In genomic region chr6:128602026-128602425, GRCm38 (mm10) we compare ENCODE assay signal across 20 mouse cellular contexts. TPM values are rescaled to one million over a fixed set of nuclear protein-coding genes. Genes with fewer than 3 reads are reported as not detected.
A peak's percentile ranks its signal among the peaks of the same experiment; 100 is the strongest.
DNase-seq lines count a peak whose midpoint lies in the region; ATAC-seq lines count a peak whose summit lies in the region.
"Had no signal": no experiment of that assay in that cellular context is flagged by ENCODE, and none has a peak within 500 bp of the region (broad histone marks: within the 10 kb centered on the region; RNA-seq: fewer than 3 reads in every experiment).

No protein-coding gene starts in this region.

- WGBS in forebrain, embryonic 15.5 days, result 22% methylated on average over 3 of the region's 3 CpGs
- 49% methylated on average over 3 of the region's 3 CpGs for WGBS in midbrain, embryonic 13.5 days

- no peaks in the 10 kb centered on the region for H3K9me3 ChIP-seq in forebrain, embryonic 15.5 days
- no peaks in the 10 kb centered on the region for H3K9me3 ChIP-seq in midbrain, embryonic 13.5 days
- H3K9me3 ChIP-seq: liver, embryonic 12.5 days; stomach, embryonic 15.5 days had no signal

- no peak overlapping the region for H3K27ac ChIP-seq in forebrain, embryonic 15.5 days (replicated peaks)
- no peak overlapping the region for H3K27ac ChIP-seq in midbrain, embryonic 13.5 days
- H3K27ac ChIP-seq: liver, embryonic 12.5 days; stomach, embryonic 15.5 days had no signal

- no peak overlapping the region for H3K9ac ChIP-seq in forebrain, embryonic 15.5 days (replicated peaks)
- H3K9ac ChIP-seq in midbrain, embryonic 13.5 days (replicated peaks), result no peak overlapping the region
- H3K9ac ChIP-seq: liver, embryonic 12.5 days; stomach, embryonic 15.5 days had no signal

- H3K4me2 ChIP-seq in forebrain, embryonic 15.5 days (replicated peaks), result peak overlapping the region; percentile 9
- H3K4me2 ChIP-seq in midbrain, embryonic 13.5 days (replicated peaks), result peak overlapping the region; percentile 27
- H3K4me2 ChIP-seq: liver, embryonic 12.5 days; stomach, embryonic 15.5 days had no signal

- H3K4me1 ChIP-seq in forebrain, embryonic 15.5 days, result peaks cover 4% of the 10 kb centered on the region
- H3K4me1 ChIP-seq in midbrain, embryonic 13.5 days (replicated peaks), result 0 out of 2 replicates have a peak, but pooled peaks cover 7% of the 10 kb centered on the region
- H3K4me1 ChIP-seq: stomach, embryonic 15.5 days had no signal

- peak overlapping the region; percentile 1; the same call in 1 of the 2 replicates for H3K4me3 ChIP-seq in forebrain, embryonic 15.5 days
- H3K4me3 ChIP-seq in midbrain, embryonic 13.5 days (replicated peaks), result 0 out of 2 replicates have a peak overlapping the region, but pooled peaks have one; percentile 5
- H3K4me3 ChIP-seq: liver, embryonic 12.5 days; stomach, embryonic 15.5 days had no signal

- no peak; the same call in 1 of the 2 replicates for ATAC-seq in forebrain, embryonic 15.5 days (replicated peaks)
- no peak; the same call in 1 of the 2 replicates for ATAC-seq in midbrain, embryonic 13.5 days
- ATAC-seq: intestine, embryonic 16.5 days; liver, embryonic 12.5 days had no signal

- no peaks in the 10 kb centered on the region for H3K36me3 ChIP-seq in forebrain, embryonic 15.5 days
- H3K36me3 ChIP-seq in midbrain, embryonic 13.5 days, result no peaks in the 10 kb centered on the region
- H3K36me3 ChIP-seq: liver, embryonic 12.5 days; stomach, embryonic 15.5 days had no signal

- DNase-seq in kidney, postnatal 10 days, result peak; percentile 27
- DNase-seq in kidney, postnatal 14 days, result no peak
- DNase-seq in retina, embryonic 14.5 days (ENCODE audit: low spot score), result peak; percentile 17
- no peak for DNase-seq in gastrocnemius, postnatal 10 days
- DNase-seq in left cerebral cortex, adult 9 months (ENCODE audit: low spot score in 2 of 2), result no peak
- DNase-seq: cerebellum, adult 2 months; heart, adult 18-20 months; heart, postnatal 10 days; left cerebral cortex, postnatal 4 days; lung, postnatal 36 days; thymus, postnatal 36 days had no signal

- no peaks in the 10 kb centered on the region for H3K27me3 ChIP-seq in forebrain, embryonic 15.5 days
- H3K27me3 ChIP-seq in midbrain, embryonic 13.5 days, result no peaks in the 10 kb centered on the region
- H3K27me3 ChIP-seq: liver, embryonic 12.5 days; stomach, embryonic 15.5 days had no signal

RNA-seq across cellular contexts. Expression of gene A2ml1, which starts 20.6 kb away (rescaled TPM):
- 3.6 and 4.8 TPM in 2 replicates for polyA plus RNA-seq in forebrain, embryonic 15.5 days (2015; fragmentation: Nextera tagmentation; extraction: Ambion mirVana)
- 0.32 and 0.50 TPM in 2 replicates for polyA plus RNA-seq in midbrain, embryonic 13.5 days (2015; fragmentation: Nextera tagmentation; extraction: Ambion mirVana)
- total RNA-seq in gastrocnemius, postnatal 10 days (2021), result not detected
- total RNA-seq: heart, postnatal 10 days; monocyte, adult 5-6 weeks had no signal

RNA-seq across cellular contexts. Expression of gene Klrb1a, which starts 21.3 kb away (rescaled TPM):
- not detected in 2 replicates for polyA plus RNA-seq in forebrain, embryonic 15.5 days (2015; fragmentation: Nextera tagmentation; extraction: Ambion mirVana)
- polyA plus RNA-seq in midbrain, embryonic 13.5 days (2015; fragmentation: Nextera tagmentation; extraction: Ambion mirVana), result not detected in 2 replicates
- total RNA-seq in gastrocnemius, postnatal 10 days (2021), result not detected
- total RNA-seq: heart, adult 18-20 months; heart, postnatal 10 days; layer of hippocampus, postnatal 25 days; left cerebral cortex, postnatal 4 days; MEL had no signal
- polyA plus RNA-seq: cerebellum, adult 2 months; cortical plate, adult 2 months; intestine, embryonic 16.5 days; stomach, embryonic 15.5 days had no signal

Comparison
In these comparisons a context has a peak if more than half of its experiments do, and no peak if none do; other contexts are left out.
1. DNase-seq: peak in kidney, postnatal 10 days (single experiment) and retina, embryonic 14.5 days (single experiment); none in kidney, postnatal 14 days (single experiment), gastrocnemius, postnatal 10 days (single experiment) and left cerebral cortex, adult 9 months (0 of 2).